Mouse (Mus musculus) regulatory T cell (primary cell): ENCODE data around the gene Slc41a2.

Source experiments
- in situ Hi-C: fragments of 300-600 bp; cut with MboI, MseI; formaldehyde crosslinking; loops from one replicate; pipeline ENCODE4 v1.15.1; 2025; ENCODE audit warnings: high pct_unique_total_duplicates

The Slc41a2 gene

GRCm38 (mm10) chr10:83320870-83321269 lies 16.8 kb downstream of the Slc41a2 start:
- in situ Hi-C loops = no loop called here

GRCm38 (mm10) chr10:83320396-83320795 lies 17.3 kb downstream of the Slc41a2 start:
- in situ Hi-C loops = no loop called here

- in situ Hi-C loops = no loop called here
Observed at GRCm38 (mm10) chr10:83313033-83313432, 24.6 kb downstream of the Slc41a2 start.

- in situ Hi-C loops = no loop called here
Observed at GRCm38 (mm10) chr10:83310356-83310755, 27.3 kb downstream of the Slc41a2 start.

GRCm38 (mm10) chr10:83301687-83302086 lies 36.0 kb downstream of the Slc41a2 start:
- in situ Hi-C loops = no loop called here

GRCm38 (mm10) chr10:83301054-83301453 lies 36.6 kb downstream of the Slc41a2 start:
- in situ Hi-C loops = no loop called here

- in situ Hi-C loops = no loop called here
Observed at GRCm38 (mm10) chr10:83297017-83297416, 40.7 kb downstream of the Slc41a2 start.

- in situ Hi-C loops = no loop called here
Observed at GRCm38 (mm10) chr10:83294746-83295145, 42.9 kb downstream of the Slc41a2 start.

- in situ Hi-C loops = no loop called here
Observed at GRCm38 (mm10) chr10:83293352-83293751, 44.3 kb downstream of the Slc41a2 start.

- in situ Hi-C loops = no loop called here
Observed at GRCm38 (mm10) chr10:83291731-83292130, 46.0 kb downstream of the Slc41a2 start.

GRCm38 (mm10) chr10:83287828-83288227 lies 49.9 kb downstream of the Slc41a2 start:
- in situ Hi-C loops = no loop called here

- in situ Hi-C loops = no loop called here
Observed at GRCm38 (mm10) chr10:83286399-83286798, 51.3 kb downstream of the Slc41a2 start.

- in situ Hi-C loops = no loop called here
Observed at GRCm38 (mm10) chr10:83285724-83286256, 51.9 kb downstream of the Slc41a2 start.

GRCm38 (mm10) chr10:83284916-83285315 lies 52.8 kb downstream of the Slc41a2 start:
- in situ Hi-C loops = no loop called here

GRCm38 (mm10) chr10:83266731-83267130 lies 71.0 kb downstream of the Slc41a2 start:
- in situ Hi-C loops = no loop called here

- in situ Hi-C loops = no loop called here
Observed at GRCm38 (mm10) chr10:83266241-83266640, 71.4 kb downstream of the Slc41a2 start.

- in situ Hi-C loops = no loop called here
Observed at GRCm38 (mm10) chr10:83264680-83265079, 73.0 kb downstream of the Slc41a2 start.

- in situ Hi-C loops = no loop called here
Observed at GRCm38 (mm10) chr10:83264056-83264455, 73.6 kb downstream of the Slc41a2 start.

GRCm38 (mm10) chr10:83261264-83261663 lies 76.4 kb downstream of the Slc41a2 start:
- in situ Hi-C loops = no loop called here

- in situ Hi-C loops = loop anchor here (5.0 kb wide), 1 partner anchor 101 kb away; no protein-coding TSS in a partner anchor
Observed at GRCm38 (mm10) chr10:83251377-83251776, 86.3 kb downstream of the Slc41a2 start.

- in situ Hi-C loops = loop anchor here (5.0 kb wide), 1 partner anchor 289 kb away; no protein-coding TSS in a partner anchor
Observed at GRCm38 (mm10) chr10:83248036-83248435, 89.6 kb downstream of the Slc41a2 start.

- in situ Hi-C loops = loop anchor here (5.0 kb wide), 1 partner anchor 292 kb away; no protein-coding TSS in a partner anchor
Observed at GRCm38 (mm10) chr10:83245720-83246119, 92.0 kb downstream of the Slc41a2 start.

GRCm38 (mm10) chr10:83244131-83244530 lies 93.6 kb downstream of the Slc41a2 start:
- in situ Hi-C loops = no loop called here
